Mouse (Mus musculus) layer of hippocampus, postnatal 10 days (tissue): ENCODE measurements at regions not wholly inside any gene's neighbourhood (a gene's known extent, or its start where the extent isn't known, plus 50 kb on each side); places are given as distances from the start of the nearest gene placed in this dataset.

Experiments used
- DNase-seq, 2 experiments: peaks; one replicate each; pipeline ENCODE4 v3.0.0; 2021; ENCODE audit warnings: low spot score in 2 of 2

DNA sequence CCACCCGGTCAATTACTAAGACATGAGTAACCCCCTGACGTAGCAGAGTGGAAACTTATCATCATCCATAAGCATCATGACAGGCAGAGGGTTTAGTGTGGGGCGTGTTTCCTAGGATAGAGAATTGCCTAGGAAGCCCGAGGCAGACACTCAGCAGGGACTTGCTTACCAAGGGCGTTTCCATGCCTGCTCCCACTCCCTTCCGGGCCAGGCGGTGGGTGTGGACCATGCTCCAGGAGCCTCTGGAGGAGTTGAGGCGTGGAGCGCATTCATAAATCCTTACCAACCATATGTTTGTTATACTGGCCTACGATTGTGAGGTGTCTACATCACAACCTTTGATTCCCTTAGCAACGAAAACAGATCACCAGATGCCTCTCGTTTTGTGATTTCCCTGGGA lies 368.2 kb downstream of the Etnk1 start:
- DNase-seq: no peak

GRCm38 (mm10) chr6:143535726-143536125 lies 368.7 kb downstream of the Etnk1 start:
- peak; percentile 8 to 28 for DNase-seq

DNA sequence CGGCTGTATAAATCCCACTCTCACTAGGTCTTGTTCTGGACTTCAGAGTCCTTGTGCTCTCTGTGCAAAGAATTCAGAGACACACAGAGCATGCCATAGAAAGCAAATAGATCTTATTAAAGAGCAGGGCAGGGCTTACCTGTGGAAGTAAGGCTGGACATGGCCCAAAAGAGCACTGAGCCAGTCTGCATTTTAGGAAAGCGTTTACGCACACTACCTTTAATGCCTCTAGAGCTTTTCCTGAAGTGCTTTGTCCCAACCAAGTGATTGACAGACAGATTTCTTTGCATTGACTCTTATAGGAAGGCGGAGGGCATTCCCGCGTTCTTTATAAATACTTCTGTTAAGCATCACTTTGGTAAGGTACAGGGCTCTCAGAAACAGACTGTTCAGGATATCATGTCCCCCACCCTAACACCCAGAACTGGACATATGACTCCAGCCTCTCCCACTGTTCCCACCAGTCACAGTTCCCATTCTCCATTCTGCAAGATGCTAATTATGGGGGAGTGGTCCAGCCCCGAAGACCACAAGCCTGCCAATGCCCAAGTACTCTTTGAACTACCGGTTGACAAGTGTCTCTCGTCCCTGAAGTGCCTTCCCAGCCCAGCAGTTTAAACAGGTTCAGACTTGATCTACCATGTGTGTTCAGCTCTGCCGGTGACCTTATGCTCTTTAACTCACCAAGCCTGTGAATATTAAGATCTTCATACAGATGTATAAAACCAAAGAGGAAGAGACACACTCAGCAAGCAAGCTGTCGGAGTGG lies 369.7 kb downstream of the Etnk1 start:
- DNase-seq: no peak

GRCm38 (mm10) chr6:143547406-143547903 lies 380.4 kb downstream of the Etnk1 start:
- DNase-seq: no peak

GRCm38 (mm10) chr6:143554946-143555345 lies 387.9 kb downstream of the Etnk1 start:
- no peak for DNase-seq

DNA sequence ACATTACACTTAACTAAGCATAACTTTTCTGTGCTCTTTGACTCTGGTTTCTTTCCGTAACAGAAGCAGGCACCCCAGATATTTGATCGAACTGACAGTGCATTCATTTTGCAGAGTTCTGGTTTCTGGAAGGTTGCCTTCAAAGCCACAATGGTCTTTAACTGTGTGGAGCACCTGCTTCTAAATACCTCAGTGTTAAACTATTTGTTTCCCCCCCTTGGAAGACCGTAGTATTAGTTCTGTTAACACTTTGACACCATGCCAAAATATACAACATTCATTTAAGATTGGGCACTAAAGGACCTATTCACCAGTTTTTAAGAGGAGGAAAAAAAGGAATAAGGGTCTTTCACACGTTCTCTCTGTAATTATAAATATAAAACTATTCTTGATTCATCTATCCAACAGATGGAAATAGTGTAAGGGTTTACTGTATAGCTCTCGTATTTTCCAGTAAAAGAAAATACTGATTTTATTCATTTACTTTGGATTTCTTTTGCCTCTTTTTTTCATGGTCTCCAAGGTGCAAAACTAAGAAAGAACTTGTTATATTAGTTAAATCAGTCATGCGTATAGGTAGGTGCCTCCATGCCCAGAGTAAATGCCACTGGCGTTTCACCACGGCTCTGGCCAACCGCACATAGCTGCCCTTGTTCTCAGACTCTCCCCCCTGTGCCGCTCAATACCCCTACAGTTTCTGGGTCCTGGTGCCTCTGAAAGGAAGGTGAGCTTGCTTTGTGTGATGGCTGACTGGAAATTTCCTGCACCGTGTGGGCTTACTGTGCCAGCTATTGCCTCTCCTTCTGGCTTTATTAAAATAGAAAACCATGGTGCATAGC lies 391.2 kb downstream of the Etnk1 start:
- no peak for DNase-seq

DNA sequence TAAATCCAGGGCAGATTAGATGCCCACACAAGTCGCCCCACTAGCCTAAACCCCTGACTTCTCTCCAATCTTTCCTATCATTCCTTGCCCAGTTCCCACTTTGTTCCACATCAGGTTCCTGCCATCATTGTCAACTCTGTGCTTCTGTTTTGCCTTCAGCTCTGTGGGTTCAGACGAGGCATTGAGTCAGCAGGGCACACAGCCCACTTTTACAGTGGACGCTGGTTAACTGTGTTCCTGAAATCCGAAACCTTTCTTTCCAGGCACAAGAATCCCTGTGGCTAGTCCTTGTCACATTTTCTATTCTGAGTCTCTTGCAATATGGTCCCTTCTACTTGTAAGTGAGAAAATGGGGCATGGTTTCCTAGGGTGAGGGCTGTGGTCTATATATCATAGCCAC lies 392.3 kb downstream of the Etnk1 start:
- DNase-seq: no peak

DNA sequence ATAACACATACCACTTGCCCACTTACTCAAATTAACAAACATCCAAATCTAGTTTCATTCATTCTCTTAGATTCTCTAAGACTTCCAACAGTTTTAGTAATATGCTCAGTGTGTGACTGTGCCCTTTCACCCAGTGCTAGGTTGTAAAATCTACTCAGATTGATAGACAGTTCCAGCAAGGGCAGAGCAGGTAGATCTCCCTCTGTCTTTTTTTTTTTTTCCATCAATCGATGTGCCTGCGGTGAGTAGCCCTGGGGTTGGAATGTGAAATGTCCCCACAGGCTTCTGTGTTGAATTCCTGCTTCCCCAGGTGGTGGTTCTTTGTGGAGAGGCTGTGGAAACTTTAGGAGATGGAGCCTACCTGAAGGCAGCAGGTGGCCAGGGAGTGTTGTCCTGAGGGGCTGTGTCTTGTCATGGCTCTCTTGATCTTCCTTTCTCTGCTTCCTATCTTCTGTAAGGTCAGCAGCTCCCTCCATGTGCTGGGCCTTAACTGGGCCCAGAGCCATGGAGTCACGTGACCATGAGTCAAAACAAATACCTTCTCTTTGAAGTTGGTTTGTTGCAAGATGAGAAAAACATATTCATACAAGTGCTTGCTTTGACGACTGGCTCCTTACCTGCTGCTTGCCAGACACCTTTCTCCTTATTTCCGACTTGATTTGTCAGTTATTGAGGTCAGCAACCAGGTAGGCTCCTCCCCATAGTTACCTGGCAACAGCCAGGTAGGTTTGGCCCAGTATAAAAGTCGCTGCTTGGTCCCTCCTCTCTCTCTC lies 394.5 kb downstream of the Etnk1 start:
- DNase-seq: no peak

DNA sequence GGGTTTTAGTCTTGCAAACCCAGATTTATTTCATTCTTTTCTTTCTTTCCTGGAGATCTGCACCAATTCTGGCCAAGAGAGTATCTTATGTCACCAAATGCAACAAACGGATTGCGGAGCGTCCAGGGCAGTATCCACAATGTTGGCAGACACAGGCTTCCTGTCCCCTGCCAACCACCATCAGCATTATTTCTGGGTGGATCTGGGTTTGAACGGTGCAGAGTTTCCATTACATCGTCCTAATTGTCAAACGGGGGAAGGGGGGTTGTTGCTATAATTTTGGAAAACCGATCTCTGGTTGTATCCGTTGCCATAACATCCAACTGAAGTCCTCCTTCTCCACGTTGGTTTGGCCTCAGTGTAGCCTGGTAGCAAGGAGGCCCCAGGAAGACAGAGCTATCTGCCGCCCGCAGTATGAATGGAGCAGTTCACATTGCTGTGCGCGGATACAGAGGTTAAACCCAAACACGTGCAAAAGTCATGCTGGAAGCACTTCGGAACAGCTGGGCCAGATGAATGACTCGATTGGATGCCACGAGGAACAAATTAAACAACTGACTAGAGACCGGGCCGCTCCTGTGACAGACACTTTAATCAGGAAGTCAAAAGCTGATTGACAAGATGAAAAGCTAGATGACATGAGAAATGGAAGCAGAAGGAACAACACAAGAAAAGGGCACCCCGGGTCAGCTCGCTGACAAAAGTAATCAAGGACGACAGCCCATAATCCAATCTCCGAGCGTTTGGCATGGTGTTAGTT lies 404.5 kb downstream of the Etnk1 start:
- no peak for DNase-seq

GRCm38 (mm10) chr6:143579223-143579622 lies 412.2 kb downstream of the Etnk1 start:
- no peak for DNase-seq

DNA sequence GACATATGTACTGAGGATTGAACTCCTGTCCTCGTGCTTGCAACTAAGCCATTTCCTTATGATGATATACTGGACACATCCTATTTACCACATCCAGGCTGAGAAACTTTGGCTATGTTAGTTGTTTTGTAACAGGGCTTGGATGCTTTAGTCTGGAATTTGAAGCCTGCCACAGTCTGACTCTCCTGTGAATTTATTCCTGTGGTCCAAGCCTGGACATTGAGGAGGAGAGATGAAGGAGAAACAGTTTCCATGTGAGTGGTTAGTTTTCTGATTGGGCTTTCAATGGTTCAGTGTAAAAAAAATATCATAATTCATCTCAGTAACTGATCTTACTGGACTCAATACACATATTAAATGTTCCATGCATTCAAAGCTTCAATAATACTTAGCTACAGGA lies 422.6 kb downstream of the Etnk1 start:
- DNase-seq: no peak

GRCm38 (mm10) chr6:143590231-143590630 lies 423.2 kb downstream of the Etnk1 start:
- DNase-seq: no peak

DNA sequence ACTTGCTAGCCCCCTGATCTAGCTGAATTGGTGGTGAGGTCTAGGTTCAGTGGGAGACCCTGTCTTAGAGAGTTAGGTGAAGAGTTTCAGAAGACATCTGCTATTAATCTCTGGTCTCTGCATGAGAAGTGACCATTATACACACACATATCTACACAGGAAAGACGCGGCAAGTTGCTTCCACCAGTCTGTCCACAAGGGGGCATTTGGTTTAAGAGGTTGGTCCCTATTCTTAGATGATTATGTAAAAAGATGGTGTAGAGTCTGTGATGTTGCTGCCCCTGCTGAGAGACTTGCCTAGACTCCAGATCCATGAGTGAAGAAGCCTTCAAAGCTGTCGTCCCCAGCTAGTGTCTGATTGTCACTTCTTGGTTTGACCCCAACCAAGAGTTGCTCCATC lies 425.5 kb downstream of the Etnk1 start:
- DNase-seq: no peak

DNA sequence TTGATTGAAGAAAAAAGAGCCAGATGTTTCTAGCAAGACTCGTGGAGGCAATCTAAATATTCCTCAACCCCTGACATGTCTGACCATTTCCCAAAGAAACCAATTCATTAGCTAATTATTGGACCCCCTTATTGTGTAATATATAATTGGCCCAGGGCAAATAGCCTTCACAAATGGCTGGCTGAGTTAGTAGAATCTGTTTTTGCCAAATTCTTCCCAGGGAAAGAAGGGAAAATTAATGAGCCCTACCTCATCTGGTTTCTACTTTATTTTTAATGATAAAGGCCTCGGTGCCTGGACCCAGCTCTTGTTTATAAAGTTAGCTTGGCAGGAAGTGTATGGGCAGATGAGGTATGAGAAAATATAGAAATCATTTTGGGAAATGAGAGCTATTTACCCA lies 428.5 kb downstream of the Etnk1 start:
- no peak for DNase-seq

GRCm38 (mm10) chr6:143597414-143597813 lies 430.4 kb downstream of the Etnk1 start:
- DNase-seq: no peak

DNA sequence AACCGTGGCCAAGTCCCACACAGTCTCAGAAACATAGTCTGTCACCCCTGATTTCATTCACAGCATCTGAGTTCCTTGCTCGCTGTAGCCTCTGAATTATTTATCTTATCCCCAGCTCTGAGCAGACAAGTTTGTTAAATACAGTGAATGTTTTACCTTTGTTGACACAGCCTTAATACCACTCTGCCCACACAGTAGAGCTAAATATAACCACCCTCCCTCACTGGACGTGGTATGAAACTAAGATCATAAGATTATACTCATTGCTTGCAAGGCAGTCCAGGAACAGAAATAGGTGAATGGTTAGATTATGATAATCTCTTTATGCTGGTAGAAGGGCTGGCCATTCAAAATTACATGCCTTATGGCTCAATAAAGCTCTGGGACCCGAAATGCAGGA lies 431.9 kb downstream of the Etnk1 start:
- no peak for DNase-seq

DNA sequence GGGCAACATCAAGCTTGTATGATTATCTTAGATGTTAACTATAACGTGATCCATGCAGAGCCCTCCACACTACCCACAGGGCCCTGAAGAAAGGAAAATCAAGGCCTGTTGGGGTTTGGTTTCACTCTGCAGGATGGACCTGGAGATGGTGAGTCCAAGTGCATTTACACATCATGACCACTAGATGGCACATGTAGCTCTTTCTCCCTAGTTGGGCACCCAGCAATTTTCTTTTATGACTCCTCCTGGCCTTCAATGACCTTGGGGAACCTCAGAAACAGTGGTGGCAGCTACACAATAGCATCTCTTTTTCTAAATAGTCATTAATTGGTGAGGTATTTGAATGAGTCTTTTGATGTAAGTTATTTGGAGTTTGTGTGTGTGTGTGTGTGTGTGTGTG lies 442.1 kb downstream of the Etnk1 start:
- no peak for DNase-seq

DNA sequence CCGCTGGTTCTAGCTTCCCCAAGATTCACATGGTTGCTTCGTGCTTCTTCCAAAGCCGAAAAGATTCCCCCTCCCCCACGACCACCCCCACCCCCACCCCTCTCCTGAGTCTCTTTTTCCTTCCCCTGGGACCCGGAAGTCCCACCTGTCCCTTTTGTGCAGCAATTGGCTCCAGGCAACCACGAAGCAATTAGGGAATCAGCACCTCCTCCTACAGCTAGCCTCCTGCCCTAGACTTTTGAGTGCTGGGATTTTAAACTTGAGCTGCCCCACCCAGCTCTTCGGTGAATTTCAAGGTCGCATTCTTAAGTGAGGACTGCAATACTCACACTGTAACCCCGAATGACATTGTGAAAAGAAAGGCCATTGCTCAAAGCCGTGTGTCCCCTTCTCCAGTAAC lies 445.9 kb downstream of the Etnk1 start:
- no peak for DNase-seq

GRCm38 (mm10) chr6:143614431-143614987 lies 447.5 kb downstream of the Etnk1 start:
- DNase-seq: peak; percentile 12 to 24

DNA sequence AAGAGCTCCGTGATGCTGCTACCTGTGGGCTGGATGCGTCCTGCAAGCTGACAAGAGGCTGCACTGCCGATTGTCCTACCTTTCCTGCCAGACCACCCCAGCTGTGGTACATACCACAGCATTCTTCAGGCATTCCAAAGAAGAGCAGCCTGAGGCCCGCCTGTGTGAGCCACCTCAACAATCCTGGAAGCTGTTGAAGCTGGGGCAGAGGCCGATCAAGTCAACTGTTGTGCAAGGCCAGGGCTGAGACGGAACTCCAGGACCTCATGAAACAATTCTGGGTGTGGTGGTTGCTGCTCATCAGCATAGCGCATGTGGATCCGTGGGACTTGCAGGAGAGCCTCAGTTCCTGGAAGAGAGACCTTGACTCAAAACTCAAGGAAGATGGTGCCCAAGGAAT lies 448.3 kb downstream of the Etnk1 start:
- DNase-seq: no peak

- DNase-seq: no peak
Measured at GRCm38 (mm10) chr6:143616386-143616785, 449.4 kb downstream of the Etnk1 start.
